Mouse (Mus musculus): ENCODE data around the gene Mup15.
"Not testable (repeated sequence)": the region's sequence is repeated elsewhere in the genome, so short reads cannot be mapped to it uniquely, and the experiment has no call there.

Mup15 gene

DNA sequence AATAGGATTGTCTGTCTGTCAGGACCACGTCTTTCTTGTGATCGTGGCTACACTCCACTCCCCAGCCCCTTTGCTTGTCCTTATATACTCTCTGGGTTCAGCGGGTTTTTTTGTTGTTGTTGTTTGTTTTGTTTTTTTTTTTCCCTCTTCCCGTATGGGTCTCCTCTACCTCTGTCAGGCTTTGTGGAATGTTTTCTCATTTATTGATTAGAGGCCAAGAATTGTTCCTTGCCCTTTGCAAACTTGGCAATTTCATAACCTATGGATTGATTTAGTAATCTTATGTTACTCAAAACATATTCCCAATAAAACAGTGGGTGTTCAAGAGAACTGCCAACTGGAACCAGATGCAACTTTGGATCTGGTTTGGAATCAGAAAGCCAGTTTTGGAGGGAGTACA is at the start of gene Mup15:
Gene Mup15, minus strand, starts transcription at position 101 of the 400 bp plus-strand sequence.
- not testable (repeated sequence) for DNase-seq (ENCODE audit: low spot score in 2 of 2)

All from frontal cortex, postnatal 10 days (tissue).